7 mouse cellular contexts compared by ENCODE assay signal in the genomic region with DNA sequence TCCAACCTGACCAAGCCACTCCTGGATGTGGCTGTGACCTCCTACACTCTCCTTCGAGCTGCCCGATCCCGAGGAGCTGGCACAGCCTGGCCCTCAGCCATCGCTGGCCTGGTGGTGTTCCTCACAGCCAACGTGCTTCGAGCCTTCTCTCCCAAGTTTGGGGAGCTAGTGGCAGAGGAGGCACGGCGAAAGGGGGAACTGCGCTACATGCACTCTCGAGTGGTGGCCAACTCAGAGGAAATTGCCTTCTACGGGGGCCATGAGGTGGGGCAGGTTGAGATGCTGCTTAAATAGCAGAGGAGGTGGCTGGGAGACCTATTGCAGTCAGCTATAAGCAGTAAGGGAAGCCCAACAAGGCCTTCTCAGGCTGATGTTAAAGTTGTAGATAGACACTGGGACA. TPM values are rescaled to one million over a fixed set of nuclear protein-coding genes. Genes with fewer than 3 reads are reported as not detected.
DNase-seq lines count a peak whose midpoint lies in the region; ATAC-seq lines count a peak whose summit lies in the region.

No protein-coding gene starts in this region.

- H3K4me1 ChIP-seq in lung, embryonic 16.5 days (replicated peaks; ENCODE audit: control insufficient read depth, insufficient read depth, low read length), result peaks cover 17% of the 10 kb centered on the region

- DNase-seq in MEL-GATA-1-ER (ENCODE audit: extremely low read depth, low read depth), result peak; percentile 49
- DNase-seq in cerebellum, adult 18-20 months, result peak; percentile 25 to 36
- DNase-seq in gastrocnemius, postnatal 25 days, result peak; percentile 17
- DNase-seq in induced T-regulatory cell, adult 2 months (ENCODE audit: low read depth), result peak; percentile 45
- DNase-seq in spleen, adult 18-20 months, result peak; percentile 48
- no peak for DNase-seq in frontal cortex, postnatal 36 days (ENCODE audit: low spot score in 2 of 2)

- H3K27me3 ChIP-seq in lung, embryonic 16.5 days (ENCODE audit: control insufficient read depth, insufficient read depth, low read depth, low read length), result no peaks in the 10 kb centered on the region

- H3K36me3 ChIP-seq in lung, embryonic 16.5 days (ENCODE audit: control insufficient read depth, insufficient read depth, low read length), result 0 out of 2 replicates have a peak, but pooled peaks cover 6% of the 10 kb centered on the region

- H3K4me3 ChIP-seq in lung, embryonic 16.5 days (ENCODE audit: low read length), result peak overlapping the region; percentile 67

- peak overlapping the region; percentile 71 for H3K9ac ChIP-seq in lung, embryonic 16.5 days (ENCODE audit: low read length)

- H3K27ac ChIP-seq in lung, embryonic 16.5 days (ENCODE audit: low read length), result peak overlapping the region; percentile 88

- peak overlapping the region; percentile 65 for H3K4me2 ChIP-seq in lung, embryonic 16.5 days (ENCODE audit: low read depth, low read length)

- no peak for ATAC-seq in lung, embryonic 16.5 days (ENCODE audit: low read depth)

- no peaks in the 10 kb centered on the region for H3K9me3 ChIP-seq in lung, embryonic 16.5 days (ENCODE audit: control insufficient read depth, low read length)

- WGBS in lung, embryonic 16.5 days, result 42% methylated on average over 11 of the region's 11 CpGs

RNA-seq across cellular contexts. Expression of a gene that starts 1.3 kb away (rescaled TPM):
- total RNA-seq in gastrocnemius, postnatal 25 days (2021), result 10 to 100 TPM; 22.8 to 30.4 TPM
- polyA plus RNA-seq in lung, embryonic 16.5 days (2015; fragmentation: Nextera tagmentation; extraction: Ambion mirVana), result 27.9 and 29.5 TPM in 2 replicates

RNA-seq across cellular contexts. Expression of a gene that starts 1.7 kb away (rescaled TPM):
- total RNA-seq in gastrocnemius, postnatal 25 days (2021), result 10 to 100 TPM; 45.9 to 58.5 TPM
- polyA plus RNA-seq in lung, embryonic 16.5 days (2015; fragmentation: Nextera tagmentation; extraction: Ambion mirVana), result 301 and 317 TPM in 2 replicates

RNA-seq across cellular contexts. Expression of a gene that starts 39.2 kb away (rescaled TPM):
- total RNA-seq in gastrocnemius, postnatal 25 days (2021), result under 1 TPM; 0.61 to 0.67 TPM
- 0.35 and 0.52 TPM in 2 replicates for polyA plus RNA-seq in lung, embryonic 16.5 days (2015; fragmentation: Nextera tagmentation; extraction: Ambion mirVana)

RNA-seq across cellular contexts. Expression of a gene that starts 44.7 kb away (rescaled TPM):
- 100 to 1,000 TPM in 1 of 2 experiments, 10 to 100 TPM in 1; 96.2 to 127 TPM for total RNA-seq in gastrocnemius, postnatal 25 days (2021)
- 5.2 and 5.6 TPM in 2 replicates for polyA plus RNA-seq in lung, embryonic 16.5 days (2015; fragmentation: Nextera tagmentation; extraction: Ambion mirVana)

RNA-seq across cellular contexts. Expression of a gene that starts 56.5 kb away (rescaled TPM):
- 10 to 100 TPM; 39.6 to 60.5 TPM for total RNA-seq in gastrocnemius, postnatal 25 days (2021)
- polyA plus RNA-seq in lung, embryonic 16.5 days (2015; fragmentation: Nextera tagmentation; extraction: Ambion mirVana), result 5.0 and 7.4 TPM in 2 replicates

Comparison
In these comparisons a context has a peak if more than half of its experiments do, and no peak if none do; other contexts are left out.
1. DNase-seq: peak in MEL-GATA-1-ER (single experiment), cerebellum, adult 18-20 months (2 of 2), gastrocnemius, postnatal 25 days (single experiment), induced T-regulatory cell, adult 2 months (single experiment) and spleen, adult 18-20 months (2 of 2); none in frontal cortex, postnatal 36 days (0 of 2).